Mouse (Mus musculus): ENCODE measurements around the gene RPS10-NUDT3. TPM values are rescaled to one million over a fixed set of nuclear protein-coding genes. Genes with fewer than 3 reads are reported as not detected.
"Not testable (repeated sequence)": the region's sequence is repeated elsewhere in the genome, so short reads cannot be mapped to it uniquely, and the experiment has no call there.

Gene RPS10-NUDT3
- polyA plus RNA-seq, 1 experiment from 2014 or later: not detected

DNA sequence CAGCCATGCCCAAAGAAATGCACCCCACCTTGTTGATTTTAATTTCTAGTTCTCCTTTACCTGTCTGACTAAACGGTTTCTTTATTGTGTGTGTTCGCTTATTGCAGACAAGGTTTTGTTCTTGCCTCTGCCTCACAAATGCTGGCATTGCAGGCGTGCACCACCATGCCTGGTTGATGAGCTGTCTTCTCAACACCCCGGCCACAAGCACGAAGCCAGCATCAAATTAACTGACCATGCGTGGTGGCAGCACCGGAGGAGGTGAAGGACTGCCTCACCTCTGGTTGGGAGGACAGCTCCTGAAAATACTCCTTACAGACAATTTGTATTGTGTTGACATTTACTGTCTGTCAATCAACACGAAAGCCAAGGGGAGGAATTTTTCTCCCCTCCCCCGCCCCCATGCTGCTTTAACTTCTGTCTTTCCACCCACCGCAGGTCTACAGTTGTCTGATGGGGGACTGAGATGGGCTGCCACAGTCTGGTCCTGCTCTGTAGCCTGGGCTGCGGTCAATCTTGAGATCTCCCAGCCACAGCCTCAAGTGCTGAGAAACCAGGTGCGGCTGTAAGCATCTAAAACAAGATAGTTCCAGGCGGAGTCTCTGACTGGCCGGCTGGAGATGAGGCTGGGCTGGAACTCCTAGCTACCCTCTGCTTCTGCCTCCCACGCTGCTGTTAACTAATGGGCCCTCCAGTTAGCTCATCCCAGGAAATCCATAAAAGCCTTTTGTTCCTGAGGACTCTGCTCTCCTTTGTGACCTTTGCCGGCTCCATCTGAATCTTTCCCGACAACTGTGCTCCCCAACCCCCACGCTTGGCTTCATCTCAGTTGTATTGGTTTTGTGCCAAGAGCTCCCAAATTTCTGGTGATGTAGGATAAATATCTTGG is 1.4 kb upstream of the RPS10-NUDT3 start, which contains the start of gene Rps10:
Rps10 (minus strand) TSS at position 538 of the 889 bp plus-strand sequence.
- WGBS: 33% methylated on average over 18 of the region's 18 CpGs
- Histone ChIP-seq H3K4me3 (ENCODE audit: low read depth, low read length) (peak within 1 kb of the TSS; percentile 83), H3K36me3 (ENCODE audit: control insufficient read depth, insufficient read depth, low read length) (peaks cover 27% of the 10 kb centered on the region), H3K27ac (ENCODE audit: low read length) (peak within 1 kb of the TSS; percentile 66), H3K4me2 (replicated peaks; ENCODE audit: low read depth, low read length) (peak within 1 kb of the TSS; percentile 39), H3K27me3 (ENCODE audit: control insufficient read depth, insufficient read depth, low read length) (no peaks in the 10 kb centered on the region), H3K4me1 (ENCODE audit: control insufficient read depth, insufficient read depth, low read length) (peaks cover 28% of the 10 kb centered on the region), H3K9me3 (ENCODE audit: control insufficient read depth, low read depth, low read length) (no peaks in the 10 kb centered on the region), H3K9ac (replicated peaks; ENCODE audit: low read depth, low read length) (no peak within 1 kb of the TSS)
- no peak for ATAC-seq (ENCODE audit: insufficient number of reproducible peaks, insufficient read depth, low FRiP score, low read depth)

DNA sequence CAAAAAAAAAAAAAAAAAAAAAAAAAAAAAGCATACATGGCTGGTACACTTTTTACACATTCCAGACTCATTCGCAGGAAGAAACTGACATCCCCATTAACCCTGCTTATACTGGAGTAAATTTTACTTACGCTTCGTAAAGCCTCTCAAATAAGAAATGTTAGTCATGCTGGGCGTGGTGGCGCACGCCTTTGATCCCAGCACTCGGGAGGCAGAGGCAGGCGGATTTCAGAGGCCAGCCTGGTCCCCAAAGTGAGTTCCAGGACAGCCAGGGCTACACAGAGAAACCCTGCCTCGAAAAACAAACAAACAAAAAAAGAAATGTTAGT is 517 bp upstream of the RPS10-NUDT3 start:
- Histone ChIP-seq H3K9ac (replicated peaks; ENCODE audit: low read depth, low read length) (0 out of 2 replicates have a peak overlapping the region, but pooled peaks have one; percentile 21), H3K36me3 (ENCODE audit: control insufficient read depth, insufficient read depth, low read length) (peaks cover 35% of the 10 kb centered on the region), H3K4me2 (replicated peaks; ENCODE audit: low read depth, low read length) (peak overlapping the region; percentile 39), H3K27ac (ENCODE audit: low read length) (peak overlapping the region; percentile 56; the same call in 1 of the 2 replicates), H3K4me1 (ENCODE audit: control insufficient read depth, insufficient read depth, low read length) (peaks cover 28% of the 10 kb centered on the region), H3K4me3 (ENCODE audit: low read depth, low read length) (peak overlapping the region; percentile 83)
- not testable (repeated sequence) for H3K9me3 ChIP-seq (ENCODE audit: control insufficient read depth, low read depth, low read length); ATAC-seq (ENCODE audit: insufficient number of reproducible peaks, insufficient read depth, low FRiP score, low read depth); H3K27me3 ChIP-seq (ENCODE audit: control insufficient read depth, insufficient read depth, low read length)
- whole genome bisulfite sequencing: 39% methylated on average over 9 of the region's 9 CpGs

DNA sequence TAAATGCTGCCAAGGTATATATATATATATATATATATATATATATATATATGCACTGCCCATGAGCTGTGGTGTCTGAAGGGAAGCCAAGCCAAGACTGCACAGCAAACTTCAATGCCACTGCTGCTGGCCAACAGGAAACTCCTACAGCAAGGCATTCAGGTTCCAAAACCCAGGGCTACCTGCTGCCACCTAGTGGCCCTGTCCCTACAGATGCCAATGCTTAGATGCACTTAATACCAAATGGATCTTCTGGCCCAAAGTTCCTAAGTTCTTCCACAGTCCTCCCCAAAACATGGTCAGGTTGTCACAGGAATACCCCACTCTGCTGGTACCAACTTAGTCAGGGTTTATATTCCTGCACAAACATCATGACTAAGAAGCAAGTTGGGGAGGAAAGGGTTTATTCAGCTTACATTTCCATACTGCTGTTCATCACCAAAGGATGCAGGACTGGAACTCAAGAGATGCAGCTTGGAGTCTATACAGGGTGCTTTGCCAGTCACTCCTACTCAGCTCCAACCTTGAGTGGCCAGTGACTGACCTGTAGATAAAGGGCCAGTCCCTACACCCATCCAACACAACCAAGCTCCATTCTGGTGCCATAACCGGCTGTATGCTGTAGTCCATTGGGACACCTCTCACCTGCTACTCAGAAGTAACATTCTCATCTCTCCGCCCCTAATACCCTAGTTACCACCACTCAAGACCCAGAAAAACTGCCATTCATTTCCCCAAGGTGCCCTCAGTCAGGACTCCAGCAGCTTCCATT is 5.6 kb downstream of the RPS10-NUDT3 start:
- no peaks in the 10 kb centered on the region for H3K27me3 ChIP-seq (ENCODE audit: control insufficient read depth, insufficient read depth, low read length)
- no peaks in the 10 kb centered on the region for H3K9me3 ChIP-seq (ENCODE audit: control insufficient read depth, low read depth, low read length)
- no peak overlapping the region for H3K4me2 ChIP-seq (replicated peaks; ENCODE audit: low read depth, low read length)
- no peak overlapping the region for H3K27ac ChIP-seq (ENCODE audit: low read length)
- WGBS: 68% methylated on average over 2 of the region's 2 CpGs
- no peak overlapping the region for H3K4me3 ChIP-seq (ENCODE audit: low read depth, low read length)
- no peak for ATAC-seq (ENCODE audit: insufficient number of reproducible peaks, insufficient read depth, low FRiP score, low read depth)
- peaks cover 22% of the 10 kb centered on the region for H3K4me1 ChIP-seq (ENCODE audit: control insufficient read depth, insufficient read depth, low read length)
- H3K9ac ChIP-seq (replicated peaks; ENCODE audit: low read depth, low read length): no peak overlapping the region
- H3K36me3 ChIP-seq (ENCODE audit: control insufficient read depth, insufficient read depth, low read length): peaks cover 44% of the 10 kb centered on the region

DNA sequence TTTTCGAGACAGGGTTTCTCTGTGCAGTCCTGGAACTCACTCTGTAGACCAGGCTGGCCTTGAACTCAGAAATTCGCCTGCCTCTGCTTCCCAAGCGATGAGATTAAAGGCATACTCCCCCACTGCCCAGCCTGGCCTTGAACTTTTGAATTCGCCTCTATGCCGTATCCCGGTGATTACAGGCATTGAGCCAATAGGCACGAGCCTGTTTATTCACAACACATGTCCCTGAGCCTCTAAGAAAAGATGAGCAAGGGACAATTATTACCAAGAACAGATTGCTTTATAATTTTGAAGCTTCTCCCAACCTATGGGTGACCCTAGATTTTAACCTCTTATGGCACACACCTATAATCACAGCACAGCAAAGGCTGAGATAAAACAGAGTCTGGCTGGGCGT is 6.6 kb downstream of the RPS10-NUDT3 start:
- Histone ChIP-seq H3K9me3 (ENCODE audit: control insufficient read depth, low read depth, low read length) (no peaks in the 10 kb centered on the region), H3K36me3 (ENCODE audit: control insufficient read depth, insufficient read depth, low read length) (peaks cover 37% of the 10 kb centered on the region), H3K4me3 (ENCODE audit: low read depth, low read length) (no peak overlapping the region), H3K27me3 (ENCODE audit: control insufficient read depth, insufficient read depth, low read length) (no peaks in the 10 kb centered on the region), H3K9ac (replicated peaks; ENCODE audit: low read depth, low read length) (no peak overlapping the region), H3K4me2 (replicated peaks; ENCODE audit: low read depth, low read length) (no peak overlapping the region), H3K4me1 (ENCODE audit: control insufficient read depth, insufficient read depth, low read length) (peaks cover 19% of the 10 kb centered on the region), H3K27ac (ENCODE audit: low read length) (no peak overlapping the region)
- no peak for ATAC-seq (ENCODE audit: insufficient number of reproducible peaks, insufficient read depth, low FRiP score, low read depth)
- 94% methylated on average over 8 of the region's 8 CpGs for WGBS

DNA sequence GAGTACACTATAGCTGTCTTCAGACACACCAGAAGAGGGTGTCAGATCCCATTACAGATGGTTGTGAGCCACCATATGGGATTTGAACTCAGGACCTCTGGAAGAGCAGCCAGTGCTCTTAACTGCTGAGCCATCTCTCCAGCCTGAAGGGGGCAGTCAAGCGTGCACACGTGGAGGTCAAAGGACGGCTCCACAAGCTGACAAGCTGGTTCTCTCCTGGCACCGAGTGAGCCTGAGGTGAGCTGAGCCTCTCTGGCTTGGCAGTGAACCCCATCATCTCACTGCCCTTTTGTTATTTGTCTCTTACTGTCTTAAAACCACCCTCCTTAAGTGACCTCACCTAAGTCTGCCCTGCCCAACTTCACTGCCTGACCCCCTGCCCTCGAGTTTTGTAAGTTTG is 7.6 kb downstream of the RPS10-NUDT3 start:
- H3K4me2 ChIP-seq (replicated peaks; ENCODE audit: low read depth, low read length): no peak overlapping the region
- no peak overlapping the region for H3K9ac ChIP-seq (replicated peaks; ENCODE audit: low read depth, low read length)
- no peak overlapping the region for H3K4me3 ChIP-seq (ENCODE audit: low read depth, low read length)
- peaks cover 28% of the 10 kb centered on the region for H3K36me3 ChIP-seq (ENCODE audit: control insufficient read depth, insufficient read depth, low read length)
- no peak overlapping the region for H3K27ac ChIP-seq (ENCODE audit: low read length)
- 52% methylated on average over 5 of the region's 5 CpGs for WGBS
- peaks cover 10% of the 10 kb centered on the region; the same call in 1 of the 2 replicates for H3K4me1 ChIP-seq (ENCODE audit: control insufficient read depth, insufficient read depth, low read length)
- ATAC-seq (ENCODE audit: insufficient number of reproducible peaks, insufficient read depth, low FRiP score, low read depth): no peak
- H3K9me3 ChIP-seq (ENCODE audit: control insufficient read depth, low read depth, low read length): no peaks in the 10 kb centered on the region
- no peaks in the 10 kb centered on the region for H3K27me3 ChIP-seq (ENCODE audit: control insufficient read depth, insufficient read depth, low read length)

DNA sequence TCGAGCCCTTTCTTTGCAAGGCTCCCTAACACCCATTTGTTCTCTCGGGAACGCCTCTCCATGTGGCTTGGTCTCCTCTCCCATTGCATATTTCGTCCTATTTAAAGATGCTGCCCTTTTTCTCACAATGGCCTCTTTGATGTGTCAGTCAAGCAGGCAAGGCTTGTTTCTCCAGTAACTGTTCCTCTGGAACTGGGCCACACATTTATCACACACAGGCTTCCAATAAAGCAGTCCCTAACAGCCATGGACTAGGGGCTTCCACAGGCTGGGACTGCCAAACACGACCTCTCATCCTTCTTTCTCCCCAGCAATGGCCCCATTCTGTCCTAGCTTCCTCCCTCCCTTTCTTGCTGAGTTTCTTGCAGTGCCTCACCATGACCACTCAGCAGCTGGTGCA is 8.3 kb downstream of the RPS10-NUDT3 start:
- Histone ChIP-seq H3K36me3 (ENCODE audit: control insufficient read depth, insufficient read depth, low read length) (peaks cover 20% of the 10 kb centered on the region), H3K9ac (replicated peaks; ENCODE audit: low read depth, low read length) (no peak overlapping the region), H3K27ac (ENCODE audit: low read length) (no peak overlapping the region), H3K4me3 (ENCODE audit: low read depth, low read length) (no peak overlapping the region), H3K27me3 (ENCODE audit: control insufficient read depth, insufficient read depth, low read length) (no peaks in the 10 kb centered on the region), H3K4me2 (replicated peaks; ENCODE audit: low read depth, low read length) (no peak overlapping the region), H3K9me3 (ENCODE audit: control insufficient read depth, low read depth, low read length) (no peaks in the 10 kb centered on the region), H3K4me1 (ENCODE audit: control insufficient read depth, insufficient read depth, low read length) (peaks cover 5% of the 10 kb centered on the region; the same call in 1 of the 2 replicates)
- 24% methylated on average over 5 of the region's 5 CpGs for WGBS
- ATAC-seq (ENCODE audit: insufficient number of reproducible peaks, insufficient read depth, low FRiP score, low read depth): no peak

DNA sequence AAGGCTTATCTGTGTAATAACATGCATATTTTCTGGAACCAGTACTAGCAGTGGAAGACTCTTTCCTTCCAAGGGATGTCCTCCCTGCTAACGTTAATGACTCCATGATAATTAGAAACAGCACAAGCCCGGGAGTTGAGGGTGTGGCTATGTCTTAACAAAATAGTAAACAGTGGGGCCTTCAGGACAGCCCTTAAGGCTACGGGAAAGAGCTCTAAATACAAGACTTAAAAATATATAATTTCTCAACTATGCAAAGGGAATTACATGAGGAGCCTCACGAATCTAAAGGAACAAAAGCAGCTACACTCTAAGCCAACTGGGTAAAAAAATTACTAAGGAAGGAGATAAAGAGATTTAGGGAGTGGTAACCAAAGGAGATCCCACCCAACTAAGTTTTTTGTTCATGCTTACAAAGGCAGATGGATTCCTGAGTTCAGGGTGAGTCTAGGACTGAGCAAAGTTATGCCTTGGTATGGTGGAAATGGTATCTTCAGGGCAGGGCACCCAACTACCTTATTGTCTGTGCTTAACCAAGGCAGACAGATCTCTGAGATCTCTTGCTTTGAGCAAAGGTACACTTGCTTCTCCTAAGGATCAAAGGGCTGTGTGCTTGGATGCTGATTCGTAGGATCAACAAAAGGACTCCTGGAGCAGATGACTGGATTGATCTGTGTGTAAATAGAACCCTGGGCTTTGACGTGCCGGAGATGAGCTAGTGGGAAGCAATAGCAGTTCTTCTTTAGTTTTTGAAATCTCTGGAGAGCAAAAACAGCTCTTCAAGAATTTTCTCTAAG is 9.4 kb downstream of the RPS10-NUDT3 start:
- no peak for ATAC-seq (ENCODE audit: insufficient number of reproducible peaks, insufficient read depth, low FRiP score, low read depth)
- Histone ChIP-seq H3K27ac (ENCODE audit: low read length) (no peak overlapping the region), H3K36me3 (ENCODE audit: control insufficient read depth, insufficient read depth, low read length) (peaks cover 10% of the 10 kb centered on the region), H3K4me3 (ENCODE audit: low read depth, low read length) (no peak overlapping the region), H3K4me2 (replicated peaks; ENCODE audit: low read depth, low read length) (no peak overlapping the region), H3K9me3 (ENCODE audit: control insufficient read depth, low read depth, low read length) (no peaks in the 10 kb centered on the region), H3K27me3 (ENCODE audit: control insufficient read depth, insufficient read depth, low read length) (no peaks in the 10 kb centered on the region), H3K4me1 (ENCODE audit: control insufficient read depth, insufficient read depth, low read length) (peaks cover 15% of the 10 kb centered on the region), H3K9ac (replicated peaks; ENCODE audit: low read depth, low read length) (no peak overlapping the region)
- 45% methylated on average over 7 of the region's 7 CpGs for WGBS
